17 mouse cellular contexts compared by ENCODE assay signal in genomic region chr16:4583807-4584206, GRCm38 (mm10). TPM values are rescaled to one million over a fixed set of nuclear protein-coding genes. Genes with fewer than 3 reads are reported as not detected.
DNase-seq lines count a peak whose midpoint lies in the region; ATAC-seq lines count a peak whose summit lies in the region.
"Had no signal": no experiment of that assay in that cellular context is flagged by ENCODE, and none has a peak within 500 bp of the region (broad histone marks: within the 10 kb centered on the region; RNA-seq: fewer than 3 reads in every experiment).

No protein-coding gene starts in this region.

- peaks cover 43% of the 10 kb centered on the region for H3K4me1 ChIP-seq in megakaryocyte, embryonic 14.5 days

- H3K27me3 ChIP-seq in megakaryocyte, embryonic 14.5 days (replicated peaks), result peaks cover 3% of the 10 kb centered on the region

- ATAC-seq in common myeloid progenitor, adult 5-6 weeks (replicated peaks; ENCODE audit: low read depth, poor library complexity, severe bottlenecking), result peak; percentile 59
- ATAC-seq in cerebellum, adult (ENCODE audit: insufficient number of reproducible peaks, low FRiP score, low TSS enrichment), result no peak
- no peak for ATAC-seq in monocyte, adult 5-6 weeks (replicated peaks; ENCODE audit: insufficient number of reproducible peaks, low FRiP score, low TSS enrichment, poor library complexity, severe bottlenecking)
- ATAC-seq: hindbrain, embryonic 16.5 days had no signal

- H3K4me3 ChIP-seq in megakaryocyte, embryonic 14.5 days (replicated peaks), result peak overlapping the region; percentile 38
- H3K4me3 ChIP-seq: heart, embryonic 10.5 days had no signal

- H3K9me3 ChIP-seq in megakaryocyte, embryonic 14.5 days, result no peaks in the 10 kb centered on the region
- H3K9me3 ChIP-seq: heart, embryonic 10.5 days had no signal

- peak; percentile 83 for DNase-seq in 416B (ENCODE audit: low read depth)
- DNase-seq in CD4-positive, CD25-positive, alpha-beta regulatory T cell, adult 2 months (ENCODE audit: low read depth, low spot score), result peak; percentile 72
- DNase-seq in adrenal gland, adult (ENCODE audit: inconsistent age in 2 of 2, low spot score in 1 of 2), result no peak
- no peak for DNase-seq in spleen, adult 12 weeks (ENCODE audit: low spot score)
- DNase-seq: cerebellum, adult 9-11 months; embryo, embryonic 11 days; gastrocnemius, postnatal 14 days; heart, postnatal 10 days; kidney, adult 9 months; kidney, postnatal 36 days; thymus, adult 2 months had no signal

- H3K36me3 ChIP-seq in megakaryocyte, embryonic 14.5 days (replicated peaks; ENCODE audit: low read length), result no peaks in the 10 kb centered on the region
- H3K36me3 ChIP-seq: heart, embryonic 10.5 days had no signal

RNA-seq across cellular contexts. Expression of gene Glis2, which starts 10.7 kb away (rescaled TPM):
- 2.9 and 5.8 TPM in 2 replicates for total RNA-seq in common myeloid progenitor, adult 5-6 weeks (2017)
- polyA plus RNA-seq in megakaryocyte, embryonic 14.5 days (2012; ENCODE audit: insufficient read depth, low replicate concordance), result 0.62 and 2.0 TPM in 2 replicates
- 0.19 to 0.76 TPM (median 0.64 TPM) in 3 replicates for total RNA-seq in monocyte, adult 5-6 weeks (2017)

RNA-seq across cellular contexts. Expression of gene Tfap4, which starts 24.2 kb away (rescaled TPM):
- 53.1 and 60.7 TPM in 2 replicates for total RNA-seq in common myeloid progenitor, adult 5-6 weeks (2017)
- 27.6 and 46.2 TPM in 2 replicates for polyA plus RNA-seq in megakaryocyte, embryonic 14.5 days (2012; ENCODE audit: insufficient read depth, low replicate concordance)
- 2.7 to 14.0 TPM (median 4.0 TPM) in 3 replicates for total RNA-seq in monocyte, adult 5-6 weeks (2017)

RNA-seq across cellular contexts. Expression of gene Pam16, which starts 41.0 kb away (rescaled TPM):
- 8.3 and 11.1 TPM in 2 replicates for total RNA-seq in common myeloid progenitor, adult 5-6 weeks (2017)
- 137 and 230 TPM in 2 replicates for polyA plus RNA-seq in megakaryocyte, embryonic 14.5 days (2012; ENCODE audit: insufficient read depth, low replicate concordance)
- total RNA-seq in monocyte, adult 5-6 weeks (2017), result 5.1 to 18.7 TPM (median 14.8 TPM) in 3 replicates

RNA-seq across cellular contexts. Expression of gene Srl, which starts 42.2 kb away (rescaled TPM):
- total RNA-seq in common myeloid progenitor, adult 5-6 weeks (2017), result 14.1 and 23.1 TPM in 2 replicates
- 0.03 TPM in 1 of 2 replicates, not detected in the other for polyA plus RNA-seq in megakaryocyte, embryonic 14.5 days (2012; ENCODE audit: insufficient read depth, low replicate concordance)
- 0.29 to 0.38 TPM in 2 of 3 replicates, not detected in the other for total RNA-seq in monocyte, adult 5-6 weeks (2017)

RNA-seq across cellular contexts. Expression of gene Vasn, which starts 55.9 kb away (rescaled TPM):
- 0.10 and 0.46 TPM in 2 replicates for total RNA-seq in common myeloid progenitor, adult 5-6 weeks (2017)
- polyA plus RNA-seq in megakaryocyte, embryonic 14.5 days (2012; ENCODE audit: insufficient read depth, low replicate concordance), result 0.58 TPM in 1 of 2 replicates, not detected in the other
- total RNA-seq in monocyte, adult 5-6 weeks (2017), result 0.19 to 0.43 TPM (median 0.39 TPM) in 3 replicates

Comparison
In these comparisons a context has a peak if more than half of its experiments do, and no peak if none do; other contexts are left out.
1. DNase-seq: peak in 416B (single experiment) and CD4-positive, CD25-positive, alpha-beta regulatory T cell, adult 2 months (single experiment); none in adrenal gland, adult (0 of 2) and spleen, adult 12 weeks (single experiment).